Mouse (Mus musculus): ENCODE results near the gene Acaa1a. TPM values are rescaled to one million over a fixed set of nuclear protein-coding genes. Genes with fewer than 3 reads are reported as not detected.

Acaa1a gene
- polyA plus RNA-seq, 1 experiment: 20.7 TPM

- TF ChIP-seq POLR2A (IDR thresholded peaks at IDR 0.05; ENCODE audit: insufficient read depth, low read length) (no peak), CTCF (IDR thresholded peaks at IDR 0.05; ENCODE audit: low read depth, low read length) (no peak), EP300 (IDR thresholded peaks at IDR 0.05; ENCODE audit: insufficient read depth, low read depth, low read length) (no peak)
Observed at GRCm38 (mm10) chr9:119313096-119313495, 26.4 kb upstream of the Acaa1a start.

GRCm38 (mm10) chr9:119318891-119319290 is 20.6 kb upstream of the Acaa1a start:
- Histone ChIP-seq H3K36me3 (ENCODE audit: control insufficient read depth, insufficient read depth, low read length, poor library complexity, severe bottlenecking) (peaks cover 3% of the 10 kb centered on the region; the same call in 1 of the 2 replicates), H3K27ac (ENCODE audit: insufficient read depth, low read length) (no peak overlapping the region), H3K4me3 (ENCODE audit: low read depth, low read length) (no peak overlapping the region), H3K4me1 (ENCODE audit: control insufficient read depth, insufficient read depth, low read length) (no peaks in the 10 kb centered on the region), H3K27me3 (ENCODE audit: control insufficient read depth, insufficient read depth, low read length, poor library complexity, severe bottlenecking) (no peaks in the 10 kb centered on the region), H3K9ac (ENCODE audit: low read depth, poor library complexity, severe bottlenecking) (no peak overlapping the region), H3K9me3 (replicated peaks; ENCODE audit: control insufficient read depth, insufficient read depth, low read length, poor library complexity, severe bottlenecking) (no peaks in the 10 kb centered on the region)
- TF ChIP-seq POLR2A (IDR thresholded peaks at IDR 0.05; ENCODE audit: insufficient read depth, low read length) (no peak), CTCF (IDR thresholded peaks at IDR 0.05; ENCODE audit: low read depth, low read length) (no peak), EP300 (IDR thresholded peaks at IDR 0.05; ENCODE audit: insufficient read depth, low read depth, low read length) (no peak)

More at GRCm38 (mm10) chr9:119313096-119313495, 26.4 kb upstream of the Acaa1a start:
- H3K36me3 ChIP-seq (ENCODE audit: control insufficient read depth, insufficient read depth, low read length, poor library complexity, severe bottlenecking): peaks cover 10% of the 10 kb centered on the region; the same call in 1 of the 2 replicates
- no peaks in the 10 kb centered on the region for H3K27me3 ChIP-seq (ENCODE audit: control insufficient read depth, insufficient read depth, low read length, poor library complexity, severe bottlenecking)
- H3K9me3 ChIP-seq (replicated peaks; ENCODE audit: control insufficient read depth, insufficient read depth, low read length, poor library complexity, severe bottlenecking): no peaks in the 10 kb centered on the region
- no peak overlapping the region for H3K27ac ChIP-seq (ENCODE audit: insufficient read depth, low read length)
- H3K4me1 ChIP-seq (ENCODE audit: control insufficient read depth, insufficient read depth, low read length): no peaks in the 10 kb centered on the region
- no peak overlapping the region for H3K9ac ChIP-seq (ENCODE audit: low read depth, poor library complexity, severe bottlenecking)
- H3K4me3 ChIP-seq (ENCODE audit: low read depth, low read length): no peak overlapping the region

- H3K4me3 ChIP-seq (ENCODE audit: low read depth, low read length): peak overlapping the region; percentile 92; the same call in 1 of the 2 replicates
- H3K27me3 ChIP-seq (ENCODE audit: control insufficient read depth, insufficient read depth, low read length, poor library complexity, severe bottlenecking): no peaks in the 10 kb centered on the region
- no peaks in the 10 kb centered on the region for H3K9me3 ChIP-seq (replicated peaks; ENCODE audit: control insufficient read depth, insufficient read depth, low read length, poor library complexity, severe bottlenecking)
- TF ChIP-seq POLR2A (IDR thresholded peaks at IDR 0.05; ENCODE audit: insufficient read depth, low read length): no peak
- TF ChIP-seq CTCF (IDR thresholded peaks at IDR 0.05; ENCODE audit: low read depth, low read length): no peak
- TF ChIP-seq EP300 (IDR thresholded peaks at IDR 0.05; ENCODE audit: insufficient read depth, low read depth, low read length): no peak
- H3K36me3 ChIP-seq (ENCODE audit: control insufficient read depth, insufficient read depth, low read length, poor library complexity, severe bottlenecking): peaks cover 3% of the 10 kb centered on the region; the same call in 1 of the 2 replicates
- H3K27ac ChIP-seq (ENCODE audit: insufficient read depth, low read length): peak overlapping the region; percentile 58
- H3K4me1 ChIP-seq (ENCODE audit: control insufficient read depth, insufficient read depth, low read length): no peaks in the 10 kb centered on the region
- H3K9ac ChIP-seq (ENCODE audit: low read depth, poor library complexity, severe bottlenecking): peak overlapping the region; percentile 76
Observed at GRCm38 (mm10) chr9:119320446-119320845, 19.0 kb upstream of the Acaa1a start.

GRCm38 (mm10) chr9:119320946-119321345 is 18.5 kb upstream of the Acaa1a start:
- Histone ChIP-seq H3K36me3 (ENCODE audit: control insufficient read depth, insufficient read depth, low read length, poor library complexity, severe bottlenecking) (peaks cover 3% of the 10 kb centered on the region; the same call in 1 of the 2 replicates), H3K4me1 (ENCODE audit: control insufficient read depth, insufficient read depth, low read length) (no peaks in the 10 kb centered on the region), H3K27me3 (ENCODE audit: control insufficient read depth, insufficient read depth, low read length, poor library complexity, severe bottlenecking) (no peaks in the 10 kb centered on the region), H3K9ac (ENCODE audit: low read depth, poor library complexity, severe bottlenecking) (peak overlapping the region; percentile 76), H3K9me3 (replicated peaks; ENCODE audit: control insufficient read depth, insufficient read depth, low read length, poor library complexity, severe bottlenecking) (no peaks in the 10 kb centered on the region), H3K4me3 (ENCODE audit: low read depth, low read length) (peak overlapping the region; percentile 92), H3K27ac (ENCODE audit: insufficient read depth, low read length) (peak overlapping the region; percentile 58)
- TF ChIP-seq POLR2A (IDR thresholded peaks at IDR 0.05; ENCODE audit: insufficient read depth, low read length) (no peak), EP300 (IDR thresholded peaks at IDR 0.05; ENCODE audit: insufficient read depth, low read depth, low read length) (no peak), CTCF (IDR thresholded peaks at IDR 0.05; ENCODE audit: low read depth, low read length) (no peak)

- peak overlapping the region; percentile 58 for H3K27ac ChIP-seq (ENCODE audit: insufficient read depth, low read length)
- H3K9ac ChIP-seq (ENCODE audit: low read depth, poor library complexity, severe bottlenecking): peak overlapping the region; percentile 76
- H3K4me1 ChIP-seq (ENCODE audit: control insufficient read depth, insufficient read depth, low read length): no peaks in the 10 kb centered on the region
- no peaks in the 10 kb centered on the region for H3K9me3 ChIP-seq (replicated peaks; ENCODE audit: control insufficient read depth, insufficient read depth, low read length, poor library complexity, severe bottlenecking)
- peak overlapping the region; percentile 92 for H3K4me3 ChIP-seq (ENCODE audit: low read depth, low read length)
- H3K36me3 ChIP-seq (ENCODE audit: control insufficient read depth, insufficient read depth, low read length, poor library complexity, severe bottlenecking): peaks cover 3% of the 10 kb centered on the region; the same call in 1 of the 2 replicates
- no peaks in the 10 kb centered on the region for H3K27me3 ChIP-seq (ENCODE audit: control insufficient read depth, insufficient read depth, low read length, poor library complexity, severe bottlenecking)
- TF ChIP-seq CTCF (IDR thresholded peaks at IDR 0.05; ENCODE audit: low read depth, low read length): no peak
- TF ChIP-seq POLR2A (IDR thresholded peaks at IDR 0.05; ENCODE audit: insufficient read depth, low read length): no peak
- no peak for TF ChIP-seq EP300 (IDR thresholded peaks at IDR 0.05; ENCODE audit: insufficient read depth, low read depth, low read length)
Observed at GRCm38 (mm10) chr9:119321392-119322229, 17.9 kb upstream of the Acaa1a start.
